Mouse (Mus musculus) brain, embryonic 14.5 days (tissue): Measurements from ENCODE around the gene Mboat2.

Experiments used
- CTCF ChIP-seq: fragments of 200-500 bp; IDR thresholded peaks from 2 replicates; pipeline ENCODE4 v1.5.1; 2012; ENCODE audit warnings: inconsistent platforms, mild to moderate bottlenecking, moderate library complexity, borderline replicate concordance; ENCODE audit not compliant: insufficient read depth, insufficient read length; ENCODE audit errors: extremely low read depth
- POLR2A ChIP-seq: fragments of 200-500 bp; IDR thresholded peaks from 2 replicates; pipeline ENCODE4 v1.6.1; 2012; ENCODE audit warnings: mild to moderate bottlenecking, inconsistent platforms, borderline replicate concordance; ENCODE audit not compliant: poor library complexity, insufficient read depth, insufficient read length, severe bottlenecking; ENCODE audit errors: extremely low read depth

GRCm38 (mm10) chr12:24783735-24784134 is 46.9 kb upstream of the Mboat2 start:
- no peak for TF ChIP-seq CTCF
- TF ChIP-seq POLR2A: no peak
